Mouse (Mus musculus): ENCODE results near the gene Mrpl16.

The Mrpl16 gene

DNA sequence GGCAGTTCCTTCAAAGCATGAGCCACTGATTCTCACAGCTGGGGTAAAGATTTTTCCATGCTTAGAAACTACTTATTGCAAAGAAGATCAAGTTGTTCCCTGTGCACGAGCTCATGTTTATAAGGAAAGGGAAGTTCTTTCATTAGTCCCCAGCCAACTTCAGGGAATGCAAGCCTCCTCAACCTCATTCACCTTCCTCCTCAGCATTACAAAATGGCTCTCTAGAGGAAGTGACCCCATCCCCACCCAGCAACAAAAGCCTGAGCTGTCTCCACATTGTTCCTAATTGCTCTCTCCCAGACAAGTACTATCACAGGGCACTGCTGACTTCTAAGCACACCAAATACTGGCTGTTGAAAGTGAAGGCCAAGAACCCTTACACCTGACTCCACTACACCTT, 34.2 kb downstream of the Mrpl16 start:
- DNase-seq (ENCODE audit: extremely low spot score, low spot score), result no peak

GRCm38 (mm10) chr19:11807251-11807650, 37.1 kb downstream of the Mrpl16 start:
- no peak for DNase-seq (ENCODE audit: extremely low spot score, low spot score)

DNA sequence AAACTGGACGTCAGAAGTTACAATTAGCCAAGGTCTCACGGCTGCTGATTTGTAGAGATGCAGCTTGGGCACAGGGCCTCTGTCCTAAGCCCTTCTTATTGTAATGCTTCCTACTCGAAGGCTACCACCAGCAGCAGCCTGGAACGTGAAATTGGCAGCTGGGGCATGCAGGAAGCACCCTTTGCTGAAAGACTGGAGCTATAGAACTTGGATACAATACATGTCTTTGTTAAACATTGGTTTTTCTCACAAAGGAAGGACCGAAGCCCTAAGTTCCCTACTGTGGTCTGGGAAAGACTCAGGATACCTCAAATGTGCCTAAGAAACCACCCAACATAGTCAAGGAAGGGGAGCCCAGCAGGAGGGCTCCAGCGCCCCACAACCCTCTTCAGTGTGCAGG, 37.6 kb downstream of the Mrpl16 start:
- DNase-seq (ENCODE audit: extremely low spot score, low spot score), result no peak

DNA sequence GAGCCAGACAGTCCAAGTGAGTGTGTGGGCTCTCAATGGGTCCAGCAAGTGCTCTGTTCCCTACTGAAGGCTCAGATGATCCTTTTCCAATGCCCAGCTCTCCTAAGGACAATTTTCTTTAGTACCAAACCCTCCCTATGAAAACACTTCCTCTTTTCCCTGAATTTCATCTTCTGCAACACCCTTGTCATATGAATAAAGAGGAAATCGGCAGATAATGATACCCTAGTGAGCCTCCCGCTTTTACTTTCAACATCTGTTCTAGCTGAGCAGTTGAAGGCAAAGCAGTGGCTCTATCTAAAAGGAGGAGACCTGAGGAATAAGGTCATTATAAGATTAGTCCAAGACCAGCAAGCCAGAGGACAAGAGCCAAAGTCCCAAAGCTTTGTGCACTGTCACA, 38.3 kb downstream of the Mrpl16 start:
- no peak for DNase-seq (ENCODE audit: extremely low spot score, low spot score)

DNA sequence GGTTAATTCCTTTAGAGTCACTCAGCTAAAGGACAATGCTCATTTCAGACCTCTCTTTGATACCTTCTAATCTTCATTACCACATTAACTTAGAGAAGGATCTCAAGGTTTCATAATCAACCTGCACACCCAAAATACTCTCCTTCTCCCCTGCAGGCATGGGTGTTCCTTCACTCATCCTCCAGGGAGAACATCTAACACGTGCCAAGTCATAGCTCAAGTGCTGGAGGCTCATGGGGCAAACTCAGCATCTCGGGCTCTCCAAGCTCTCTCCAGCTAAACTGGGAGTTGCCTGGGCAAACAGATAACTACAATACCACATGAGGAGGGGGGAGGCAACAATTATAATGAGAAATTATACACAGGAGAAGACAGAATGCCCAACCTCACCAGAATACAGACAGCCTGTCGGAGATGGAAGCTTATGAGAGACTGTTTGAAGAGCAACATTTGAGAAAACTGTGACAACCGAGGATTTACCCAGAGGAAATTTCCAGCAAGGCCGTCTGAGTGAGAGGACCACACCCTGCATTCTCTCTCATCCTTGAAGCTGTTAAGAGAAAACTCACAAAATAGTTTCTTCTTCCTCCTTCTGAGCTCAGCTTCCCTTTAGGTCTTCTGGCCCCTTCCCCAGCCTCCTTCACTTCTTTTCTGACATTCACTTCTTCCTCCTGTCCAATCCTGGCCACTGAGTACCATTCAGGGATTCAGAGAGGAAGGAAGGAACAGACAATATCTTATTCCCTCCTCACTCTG, 40.0 kb downstream of the Mrpl16 start:
- no peak for DNase-seq (ENCODE audit: extremely low spot score, low spot score)

- no peak for DNase-seq (ENCODE audit: extremely low spot score, low spot score)
These were observed 40.7 kb downstream of the Mrpl16 start for GRCm38 (mm10) chr19:11810856-11811255.

- DNase-seq (ENCODE audit: extremely low spot score, low spot score), result no peak
These were observed 41.6 kb downstream of the Mrpl16 start for GRCm38 (mm10) chr19:11811688-11812365.

GRCm38 (mm10) chr19:11813136-11813535, 42.9 kb downstream of the Mrpl16 start:
- DNase-seq (ENCODE audit: extremely low spot score, low spot score), result no peak

DNA sequence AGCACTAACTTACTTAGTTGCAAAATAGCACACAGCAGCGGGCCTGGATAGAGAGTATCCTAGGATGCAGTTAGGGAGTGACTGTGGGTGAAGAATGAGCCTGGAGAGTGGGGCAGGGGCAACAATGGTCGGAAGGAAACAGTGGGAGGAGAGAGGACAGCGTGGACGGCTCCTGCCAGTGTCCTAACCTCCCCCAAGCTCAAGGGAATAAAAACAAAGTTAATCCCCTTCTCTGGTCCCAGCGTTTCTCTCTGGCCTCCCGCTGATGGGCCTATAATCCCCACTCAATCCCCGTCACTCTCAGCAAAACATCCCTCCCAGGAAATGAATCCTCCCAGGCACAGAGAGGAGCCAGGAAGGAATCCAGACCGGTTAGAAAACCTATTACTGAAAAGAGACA, 43.5 kb downstream of the Mrpl16 start:
- no peak for DNase-seq (ENCODE audit: extremely low spot score, low spot score)

DNA sequence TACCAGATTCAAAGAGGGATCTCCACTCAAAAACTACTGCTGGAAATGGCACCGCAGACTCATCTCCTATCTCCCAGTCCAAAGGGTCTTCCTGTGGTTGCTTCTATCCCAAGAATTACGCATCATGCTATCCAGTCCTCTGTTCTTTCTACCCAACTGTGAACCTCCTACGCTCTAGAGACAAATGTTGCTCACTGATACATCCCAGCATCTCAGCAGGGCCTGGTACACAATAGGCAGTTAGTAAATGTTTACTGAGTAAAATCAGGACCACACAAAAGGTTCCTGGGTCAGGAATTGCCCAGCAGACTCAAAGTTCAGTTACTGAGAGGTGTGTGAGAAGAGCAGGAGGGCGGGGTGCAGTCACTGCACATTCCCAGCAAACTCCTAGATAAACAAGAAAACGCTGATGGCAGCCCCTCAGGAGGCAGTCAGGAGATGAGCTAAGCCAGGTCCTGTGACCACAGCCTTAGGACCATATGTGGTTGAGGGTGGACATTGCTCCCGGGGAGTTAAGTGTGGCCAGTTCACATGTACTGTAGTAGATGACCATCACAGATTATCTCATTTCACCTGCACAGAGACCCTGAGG, 44.6 kb downstream of the Mrpl16 start:
- DNase-seq (ENCODE audit: extremely low spot score, low spot score), result no peak

GRCm38 (mm10) chr19:11816706-11817105, 46.5 kb downstream of the Mrpl16 start:
- no peak for DNase-seq (ENCODE audit: extremely low spot score, low spot score)

- peak; percentile 24 for DNase-seq (ENCODE audit: extremely low spot score, low spot score)
These were observed 47.4 kb downstream of the Mrpl16 start for GRCm38 (mm10) chr19:11817586-11817985.

- peak; percentile 56 for DNase-seq (ENCODE audit: extremely low spot score, low spot score)
These were observed 48.3 kb downstream of the Mrpl16 start for GRCm38 (mm10) chr19:11818199-11819142.

DNA sequence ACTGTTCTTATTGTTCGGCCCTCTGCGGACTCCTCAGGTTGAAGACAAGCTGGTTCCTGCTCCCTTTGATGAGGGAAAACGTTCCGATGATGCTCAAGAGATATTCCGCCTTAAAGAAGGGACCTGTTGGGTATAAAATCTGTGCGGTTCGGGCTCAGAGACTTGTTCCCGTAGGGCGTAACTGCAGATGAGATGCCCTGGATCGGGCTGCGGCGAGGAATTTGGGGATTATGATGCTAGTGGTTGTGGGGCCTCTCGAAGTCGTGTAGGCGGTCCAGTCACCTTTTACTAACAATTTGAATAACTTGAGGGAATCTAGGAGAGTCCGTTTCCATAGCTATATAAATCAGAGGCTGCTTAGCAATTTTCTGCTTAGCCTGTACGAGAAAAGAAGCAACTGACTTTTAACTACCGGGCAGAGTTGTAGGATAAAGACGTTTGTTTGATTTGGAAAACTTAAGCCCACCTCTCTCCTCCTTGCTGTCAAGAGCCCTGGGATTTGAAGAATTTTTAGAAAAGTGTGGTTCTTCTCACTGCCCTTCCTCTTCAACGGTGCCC, 49.0 kb downstream of the Mrpl16 start, which contains the start of gene Stx3:
Gene Stx3, minus strand, starts transcription at position 261 of the 558 bp plus-strand sequence.
- peak; percentile 47 for DNase-seq (ENCODE audit: extremely low spot score, low spot score)

GRCm38 (mm10) chr19:11819800-11820199, 49.6 kb downstream of the Mrpl16 start:
- DNase-seq (ENCODE audit: extremely low spot score, low spot score), result peak; percentile 88

DNA sequence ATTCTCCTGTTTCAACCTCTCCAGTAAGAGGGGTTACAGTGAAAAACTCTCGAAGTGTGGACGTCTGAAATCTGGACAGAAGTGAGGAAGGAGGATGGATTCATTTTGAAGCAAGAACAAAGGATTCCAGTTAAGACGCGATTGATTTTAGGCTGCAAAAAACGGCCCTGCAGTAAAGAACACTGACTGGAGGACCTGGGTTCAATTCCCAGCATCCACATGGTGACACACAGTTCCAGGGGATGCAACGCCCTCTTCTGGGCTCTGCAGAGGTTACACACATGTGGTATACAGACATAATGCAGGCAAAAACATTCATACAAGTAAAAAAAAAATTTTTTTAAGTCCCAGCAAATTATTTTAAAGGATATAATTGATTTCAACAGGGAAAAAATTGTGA, 50.0 kb downstream of the Mrpl16 start:
- no peak for DNase-seq (ENCODE audit: extremely low spot score, low spot score)

GRCm38 (mm10) chr19:11823346-11824065, 53.3 kb downstream of the Mrpl16 start:
- DNase-seq (ENCODE audit: extremely low spot score, low spot score), result no peak
